Mouse (Mus musculus) hindbrain, embryonic 16.5 days (tissue): ENCODE results near the gene Wdr12. TPM values are rescaled to one million over a fixed set of nuclear protein-coding genes. Genes with fewer than 3 reads are reported as not detected.
A peak's percentile ranks its signal among the peaks of the same experiment; 100 is the strongest.

ENCODE experiments used
- ATAC-seq: fragments of 200-750 bp; cut with Nextera tagmentation; 2 replicates; pipeline ENCODE4 v1.8.0; 2017; ENCODE audit warnings: moderate TSS enrichment, moderate library complexity
- H3K27ac ChIP-seq: fragments of 300-500 bp; sonication (generic); 2 replicates; pipeline ENCODE4 v1.5.1; 2014; ENCODE audit warnings: low read depth, mild to moderate bottlenecking, control low read depth, low read length, moderate library complexity
- H3K27me3 ChIP-seq: fragments of 300-500 bp; sonication (generic); replicated peaks from 2 replicates; pipeline ENCODE4 v1.6.1; 2014; ENCODE audit warnings: low read length; ENCODE audit not compliant: control insufficient read depth, insufficient read depth
- H3K36me3 ChIP-seq: fragments of 300-500 bp; sonication (generic); 2 replicates; pipeline ENCODE4 v1.6.1; 2014; ENCODE audit warnings: mild to moderate bottlenecking, low read length, moderate library complexity, mixed read lengths; ENCODE audit not compliant: control insufficient read depth, insufficient read depth
- H3K4me1 ChIP-seq: fragments of 300-500 bp; sonication (generic); 2 replicates; pipeline ENCODE4 v1.6.1; 2014; ENCODE audit warnings: low read depth, low read length; ENCODE audit not compliant: control insufficient read depth, insufficient read depth
- H3K4me2 ChIP-seq: fragments of 300-500 bp; sonication (generic); 2 replicates; pipeline ENCODE4 v1.6.1; 2014; ENCODE audit warnings: mild to moderate bottlenecking, low read length, control low read depth, moderate library complexity
- H3K4me3 ChIP-seq: fragments of 300-500 bp; sonication (generic); 2 replicates; pipeline ENCODE4 v1.5.1; 2014; ENCODE audit warnings: mild to moderate bottlenecking, low read length, control low read depth, moderate library complexity
- H3K9ac ChIP-seq: fragments of 300-500 bp; sonication (generic); 2 replicates; pipeline ENCODE4 v1.6.1; 2014; ENCODE audit warnings: low read depth, mild to moderate bottlenecking, control low read depth, low read length, moderate library complexity
- H3K9me3 ChIP-seq: fragments of 300-500 bp; sonication (generic); 2 replicates; pipeline ENCODE4 v1.6.1; 2014; ENCODE audit warnings: mild to moderate bottlenecking, low read length, moderate library complexity; ENCODE audit not compliant: control insufficient read depth
- WGBS: fragments of 180-500 bp; shearing (Covaris S2); extraction: QIAGEN DNeasy Blood & Tissue Kit; methylation state at CpG from one replicate; pipeline ENCODE4 v1.1.7; 2014; 5-methylcytosine and 5-hydroxymethylcytosine counted together
- polyA plus RNA-seq: library from polyadenylated mRNA; unstranded; fragments of >200 nt; fragmentation: Nextera tagmentation; extraction: Ambion mirVana; gene quantifications from 2 replicates; pipeline ENCODE4 v1.2.1, GENCODE M21; 2015

The Wdr12 gene
- polyA plus RNA-seq, 1 experiment from 2014 or later, result 53.7 TPM

DNA sequence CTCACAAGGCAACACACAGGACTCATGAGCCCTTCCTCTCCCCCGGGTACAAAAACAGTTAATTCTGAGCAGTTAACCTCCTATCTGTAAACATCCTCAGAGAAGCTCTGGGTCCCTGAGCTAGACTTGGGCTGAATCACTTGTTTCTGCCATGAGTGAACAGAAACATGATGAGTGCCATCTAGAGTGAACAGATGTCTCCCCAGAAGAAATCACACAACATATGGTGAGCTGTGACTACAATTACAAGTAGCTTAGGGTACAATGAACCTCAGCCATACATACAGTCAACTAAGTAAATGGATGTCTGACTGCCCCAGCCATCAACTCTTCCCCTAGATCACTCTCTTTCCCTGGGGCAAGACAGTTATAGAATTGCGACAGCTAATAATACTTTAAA lies 63.4 kb downstream of the Wdr12 start:
- no peaks in the 10 kb centered on the region for H3K36me3 ChIP-seq
- no peak overlapping the region for H3K4me3 ChIP-seq
- no peaks in the 10 kb centered on the region for H3K9me3 ChIP-seq
- ATAC-seq, result peak; percentile 34; the same call in 1 of the 2 replicates
- WGBS, result 91% methylated on average over 2 of the region's 2 CpGs
- H3K27me3 ChIP-seq, result no peaks in the 10 kb centered on the region
- no peaks in the 10 kb centered on the region for H3K4me1 ChIP-seq
- H3K9ac ChIP-seq, result no peak overlapping the region
- H3K27ac ChIP-seq, result no peak overlapping the region
- no peak overlapping the region for H3K4me2 ChIP-seq

Other genes starting within 250 kb of the Wdr12 start
- 24.0 and 31.6 TPM in 2 replicates for gene Fam117b, start 185.6 kb downstream of the Wdr12 start, polyA plus RNA-seq
- gene Ica1l, start 55.5 kb downstream of the Wdr12 start, polyA plus RNA-seq, result 42.1 and 45.1 TPM in 2 replicates
- 6.8 and 8.9 TPM in 2 replicates for gene Carf, start 398 bp downstream of the Wdr12 start, polyA plus RNA-seq
- 6.3 and 6.6 TPM in 2 replicates for gene Nbeal1, start 82.0 kb upstream of the Wdr12 start, polyA plus RNA-seq
- 12.0 and 14.1 TPM in 2 replicates for gene Cyp20a1, start 244.7 kb upstream of the Wdr12 start, polyA plus RNA-seq